ENCODE assay signal across 26 mouse cellular contexts in genomic region chr16:7265715-7266114, GRCm38 (mm10).
A peak's percentile ranks its signal among the peaks of the same experiment; 100 is the strongest.
DNase-seq lines count a peak whose midpoint lies in the region; ATAC-seq and TF ChIP-seq lines count a peak whose summit lies in the region.
"Had no signal": no experiment of that assay in that cellular context is flagged by ENCODE, and none has a peak within 500 bp of the region (broad histone marks: within the 10 kb centered on the region; RNA-seq: fewer than 3 reads in every experiment).

No protein-coding gene starts in this region.

- H3K27ac ChIP-seq in forebrain, embryonic 14.5 days (ENCODE audit: low read depth, low read length): no peak overlapping the region
- no peak overlapping the region for H3K27ac ChIP-seq in forebrain, embryonic 10.5 days
- no peak overlapping the region for H3K27ac ChIP-seq in limb, embryonic 14.5 days (replicated peaks; ENCODE audit: low read depth, low read length)
- no peak overlapping the region for H3K27ac ChIP-seq in limb, embryonic 10.5 days
- H3K27ac ChIP-seq: forebrain, embryonic 12.5 days; hindbrain, embryonic 10.5 days; kidney, postnatal 0 days; left cerebral cortex, adult 2 months; macrophage had no signal

- no peak for ATAC-seq in forebrain, embryonic 14.5 days
- no peak for ATAC-seq in limb, embryonic 14.5 days (ENCODE audit: low FRiP score, low read depth)
- ATAC-seq: activated CD4-positive, CD25-positive, alpha-beta regulatory T cell, adult 4 months; inflammation-experienced regulatory T-cells, adult 6 months; liver, postnatal 0 days; lung, postnatal 0 days had no signal

- H3K36me3 ChIP-seq in forebrain, embryonic 14.5 days (ENCODE audit: control insufficient read depth, insufficient read depth, low read length): no peaks in the 10 kb centered on the region
- H3K36me3 ChIP-seq in forebrain, embryonic 10.5 days (replicated peaks): no peaks in the 10 kb centered on the region
- no peaks in the 10 kb centered on the region for H3K36me3 ChIP-seq in limb, embryonic 14.5 days (ENCODE audit: control insufficient read depth, insufficient read depth, low read length)
- H3K36me3 ChIP-seq in limb, embryonic 10.5 days: no peaks in the 10 kb centered on the region
- H3K36me3 ChIP-seq: forebrain, embryonic 12.5 days; heart, embryonic 12.5 days; hindbrain, embryonic 10.5 days had no signal

- H3K9ac ChIP-seq in forebrain, embryonic 14.5 days (ENCODE audit: low read length): no peak overlapping the region
- no peak overlapping the region for H3K9ac ChIP-seq in limb, embryonic 14.5 days (ENCODE audit: low read depth, low read length, severe bottlenecking)
- H3K9ac ChIP-seq: forebrain, embryonic 12.5 days; heart, embryonic 12.5 days; liver, postnatal 0 days had no signal

- peak; percentile 33 for DNase-seq in forebrain, embryonic 14.5 days (ENCODE audit: low spot score)
- DNase-seq in forebrain, embryonic 10.5 days (ENCODE audit: extremely low spot score, low spot score): no peak
- peak; percentile 26 for DNase-seq in limb, embryonic 14.5 days (ENCODE audit: low spot score)
- no peak for DNase-seq in limb, embryonic 10.5 days (ENCODE audit: low spot score)
- DNase-seq in 3134 (ENCODE audit: extremely low read depth, insufficient read length, low spot score) (peak; percentile 3), adipocyte (ENCODE audit: low spot score) (peak; percentile 9)
- no peak for DNase-seq in ovary, postnatal 10 days (ENCODE audit: low spot score)
- DNase-seq: adrenal gland, postnatal 10 days; cerebellum, adult 9-11 months; gastrocnemius, postnatal 25 days; heart, adult 18-20 months; heart, postnatal 10 days; kidney, adult 18-20 months; liver, postnatal 0 days; thymus, adult 18-20 months; thymus, postnatal 36 days had no signal

- H3K4me3 ChIP-seq in forebrain, embryonic 14.5 days (ENCODE audit: low read depth, low read length): no peak overlapping the region
- H3K4me3 ChIP-seq in forebrain, embryonic 10.5 days: no peak overlapping the region
- H3K4me3 ChIP-seq in limb, embryonic 14.5 days (replicated peaks; ENCODE audit: low read length): no peak overlapping the region
- H3K4me3 ChIP-seq in limb, embryonic 10.5 days: no peak overlapping the region
- H3K4me3 ChIP-seq: forebrain, embryonic 12.5 days; heart, embryonic 12.5 days; hindbrain, embryonic 10.5 days; left cerebral cortex, adult 2 months had no signal

- H3K4me1 ChIP-seq in forebrain, embryonic 14.5 days (ENCODE audit: control insufficient read depth, insufficient read depth, low read length): no peaks in the 10 kb centered on the region
- no peaks in the 10 kb centered on the region for H3K4me1 ChIP-seq in forebrain, embryonic 10.5 days
- no peaks in the 10 kb centered on the region for H3K4me1 ChIP-seq in limb, embryonic 14.5 days (ENCODE audit: control insufficient read depth, insufficient read depth, low read length)
- H3K4me1 ChIP-seq in limb, embryonic 10.5 days: no peaks in the 10 kb centered on the region
- H3K4me1 ChIP-seq: forebrain, embryonic 12.5 days; heart, embryonic 12.5 days; hindbrain, embryonic 10.5 days had no signal

- no peak for TF ChIP-seq POLR2A in limb, embryonic 14.5 days (IDR thresholded peaks at IDR 0.05; ENCODE audit: borderline replicate concordance, extremely low read depth, insufficient read depth, insufficient read length)

- H3K27me3 ChIP-seq in forebrain, embryonic 14.5 days (replicated peaks; ENCODE audit: control insufficient read depth, insufficient read depth, low read length): no peaks in the 10 kb centered on the region
- no peaks in the 10 kb centered on the region for H3K27me3 ChIP-seq in forebrain, embryonic 10.5 days (ENCODE audit: poor library complexity, severe bottlenecking)
- no peaks in the 10 kb centered on the region for H3K27me3 ChIP-seq in limb, embryonic 14.5 days (ENCODE audit: control insufficient read depth, insufficient read depth, low read length)
- no peaks in the 10 kb centered on the region for H3K27me3 ChIP-seq in limb, embryonic 10.5 days (ENCODE audit: low read depth, poor library complexity, severe bottlenecking)
- H3K27me3 ChIP-seq: forebrain, embryonic 12.5 days; heart, embryonic 12.5 days had no signal

- H3K4me2 ChIP-seq in forebrain, embryonic 14.5 days (ENCODE audit: low read length): no peak overlapping the region
- H3K4me2 ChIP-seq in limb, embryonic 14.5 days (replicated peaks; ENCODE audit: low read depth, low read length, severe bottlenecking): no peak overlapping the region
- H3K4me2 ChIP-seq: forebrain, embryonic 12.5 days; heart, embryonic 12.5 days; liver, embryonic 11.5 days had no signal

- H3K9me3 ChIP-seq in forebrain, embryonic 14.5 days (replicated peaks; ENCODE audit: control insufficient read depth, low read length): no peaks in the 10 kb centered on the region
- no peaks in the 10 kb centered on the region for H3K9me3 ChIP-seq in forebrain, embryonic 10.5 days
- no peaks in the 10 kb centered on the region for H3K9me3 ChIP-seq in limb, embryonic 14.5 days (ENCODE audit: control insufficient read depth, low read length)
- H3K9me3 ChIP-seq in limb, embryonic 10.5 days (replicated peaks): no peaks in the 10 kb centered on the region
- H3K9me3 ChIP-seq: forebrain, embryonic 12.5 days; heart, embryonic 12.5 days; hindbrain, embryonic 10.5 days had no signal

Comparison
In these comparisons a context has a peak if more than half of its experiments do, and no peak if none do; other contexts are left out.
1. DNase-seq: peak in forebrain, embryonic 14.5 days (single experiment), limb, embryonic 14.5 days (single experiment), 3134 (single experiment) and adipocyte (single experiment); none in forebrain, embryonic 10.5 days (single experiment), limb, embryonic 10.5 days (single experiment) and ovary, postnatal 10 days (single experiment).